Mouse (Mus musculus): ENCODE data around the gene Megf9. TPM values are rescaled to one million over a fixed set of nuclear protein-coding genes. Genes with fewer than 3 reads are reported as not detected.

The Megf9 gene
- total and polyA plus RNA-seq, 2 experiments from 2014 or later = 35.4 to 64.9 TPM

DNA sequence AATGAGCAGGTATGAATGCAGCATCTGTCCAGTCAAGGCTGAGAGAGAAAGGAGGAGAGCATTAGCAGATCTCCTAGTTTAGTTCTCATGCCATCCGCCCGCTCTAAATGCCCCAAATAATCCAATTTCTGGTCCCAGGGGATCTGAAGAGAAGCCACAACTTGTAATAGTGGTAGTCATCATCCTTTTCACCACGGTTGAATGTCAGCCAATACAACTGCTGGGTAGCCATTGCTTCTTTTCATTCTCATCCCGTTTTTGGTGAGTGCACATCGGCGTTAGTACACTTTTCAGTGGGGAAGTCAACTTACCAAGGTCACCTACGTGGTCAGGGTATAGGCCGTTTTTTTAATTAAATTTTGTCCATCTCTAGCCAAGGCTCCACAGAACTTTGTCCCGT, 125.3 kb downstream of the Megf9 start:
- Histone ChIP-seq H3K9ac (peak overlapping the region; percentile 76), H3K27ac (ENCODE audit: low read depth, low read length) (no peak overlapping the region), H3K9me3 (ENCODE audit: low read length) (no peaks in the 10 kb centered on the region), H3K4me1 (ENCODE audit: insufficient read depth) (peaks cover 8% of the 10 kb centered on the region; the same call in 1 of the 2 replicates), H3K36me3 (ENCODE audit: insufficient read depth) (no peaks in the 10 kb centered on the region), H3K27me3 (ENCODE audit: insufficient read depth, low read length) (no peaks in the 10 kb centered on the region), H3K4me3 (ENCODE audit: low read depth, low read length) (peak overlapping the region; percentile 89), H3K4me2 (ENCODE audit: low read depth) (peak overlapping the region; percentile 74)
- no peak for ATAC-seq
- no peak for TF ChIP-seq CTCF (IDR thresholded peaks at IDR 0.05; ENCODE audit: low read depth)
- DNase-seq = no peak
- WGBS = 12% methylated on average over 9 of the region's 9 CpGs

GRCm38 (mm10) chr4:70402109-70402819, 132.5 kb downstream of the Megf9 start:
- WGBS = 38% methylated on average over 9 of the region's 9 CpGs
- Histone ChIP-seq H3K4me1 (ENCODE audit: insufficient read depth) (peaks cover 5% of the 10 kb centered on the region; the same call in 1 of the 2 replicates), H3K27me3 (ENCODE audit: insufficient read depth, low read length) (no peaks in the 10 kb centered on the region), H3K4me2 (ENCODE audit: low read depth) (no peak overlapping the region), H3K9me3 (ENCODE audit: low read length) (no peaks in the 10 kb centered on the region), H3K36me3 (ENCODE audit: insufficient read depth) (0 out of 2 replicates have a peak, but pooled peaks cover 3% of the 10 kb centered on the region), H3K4me3 (ENCODE audit: low read depth, low read length) (no peak overlapping the region), H3K9ac (peak overlapping the region; percentile 28; the same call in 1 of the 2 replicates), H3K27ac (ENCODE audit: low read depth, low read length) (peak overlapping the region; percentile 58)
- peak; percentile 87 for DNase-seq
- TF ChIP-seq CTCF (IDR thresholded peaks at IDR 0.05; ENCODE audit: low read depth) = peak; percentile 89
- peak; percentile 98 for ATAC-seq

DNA sequence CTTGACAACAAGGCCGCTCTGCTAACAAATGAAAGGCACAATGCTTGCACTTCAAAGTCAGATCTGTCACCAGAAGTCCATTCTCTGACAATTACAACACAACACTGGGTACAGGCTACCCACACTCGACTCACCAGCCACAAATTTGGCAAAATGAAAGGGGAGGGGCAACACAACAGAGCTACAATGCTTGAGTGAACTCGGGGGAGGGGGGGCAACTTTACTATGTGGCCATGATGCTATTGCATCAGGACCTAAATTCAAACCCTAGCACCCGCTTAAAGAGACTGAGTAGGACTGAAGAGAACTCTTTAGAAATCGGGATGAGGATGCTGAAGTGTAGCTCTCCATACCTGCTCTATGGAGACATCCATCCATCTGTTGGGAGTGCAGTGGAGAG, 135.3 kb downstream of the Megf9 start:
- H3K4me2 ChIP-seq (ENCODE audit: low read depth) = no peak overlapping the region
- 84% methylated on average over 5 of the region's 5 CpGs for WGBS
- no peak overlapping the region for H3K27ac ChIP-seq (ENCODE audit: low read depth, low read length)
- no peaks in the 10 kb centered on the region for H3K27me3 ChIP-seq (ENCODE audit: insufficient read depth, low read length)
- H3K4me3 ChIP-seq (ENCODE audit: low read depth, low read length) = no peak overlapping the region
- no peak overlapping the region for H3K9ac ChIP-seq
- no peak for DNase-seq
- H3K4me1 ChIP-seq (ENCODE audit: insufficient read depth) = peaks cover 5% of the 10 kb centered on the region; the same call in 1 of the 2 replicates
- no peaks in the 10 kb centered on the region for H3K9me3 ChIP-seq (ENCODE audit: low read length)
- no peak for TF ChIP-seq CTCF (IDR thresholded peaks at IDR 0.05; ENCODE audit: low read depth)
- 0 out of 2 replicates have a peak, but pooled peaks cover 3% of the 10 kb centered on the region for H3K36me3 ChIP-seq (ENCODE audit: insufficient read depth)
- no peak for ATAC-seq

DNA sequence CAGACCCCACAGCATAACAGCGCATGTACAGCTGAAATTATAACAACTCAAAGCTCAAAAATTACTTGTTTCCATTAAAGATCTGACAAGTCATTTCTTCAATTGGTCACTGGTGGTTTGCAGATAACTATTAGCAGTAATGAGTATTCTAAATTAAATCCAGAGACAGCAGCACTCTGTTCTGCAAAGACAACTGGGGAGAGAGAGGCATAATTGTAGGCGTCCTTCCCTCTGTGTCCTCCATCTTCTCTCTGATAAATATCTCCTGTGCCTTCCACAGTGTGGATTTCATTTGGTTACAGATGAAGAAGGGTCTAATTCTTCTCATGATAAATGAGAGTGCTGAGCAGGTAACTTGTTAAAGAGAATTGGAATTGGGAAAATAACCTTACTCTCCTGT, 135.7 kb downstream of the Megf9 start:
- H3K27ac ChIP-seq (ENCODE audit: low read depth, low read length) = no peak overlapping the region
- H3K27me3 ChIP-seq (ENCODE audit: insufficient read depth, low read length) = no peaks in the 10 kb centered on the region
- TF ChIP-seq CTCF (IDR thresholded peaks at IDR 0.05; ENCODE audit: low read depth) = no peak
- 0 out of 2 replicates have a peak, but pooled peaks cover 3% of the 10 kb centered on the region for H3K36me3 ChIP-seq (ENCODE audit: insufficient read depth)
- H3K4me3 ChIP-seq (ENCODE audit: low read depth, low read length) = no peak overlapping the region
- DNase-seq (no peak), ATAC-seq (no peak)
- H3K4me1 ChIP-seq (ENCODE audit: insufficient read depth) = peaks cover 5% of the 10 kb centered on the region; the same call in 1 of the 2 replicates
- WGBS = 92% methylated on average over 2 of the region's 2 CpGs
- no peak overlapping the region for H3K4me2 ChIP-seq (ENCODE audit: low read depth)
- H3K9ac ChIP-seq = no peak overlapping the region
- no peaks in the 10 kb centered on the region for H3K9me3 ChIP-seq (ENCODE audit: low read length)

DNA sequence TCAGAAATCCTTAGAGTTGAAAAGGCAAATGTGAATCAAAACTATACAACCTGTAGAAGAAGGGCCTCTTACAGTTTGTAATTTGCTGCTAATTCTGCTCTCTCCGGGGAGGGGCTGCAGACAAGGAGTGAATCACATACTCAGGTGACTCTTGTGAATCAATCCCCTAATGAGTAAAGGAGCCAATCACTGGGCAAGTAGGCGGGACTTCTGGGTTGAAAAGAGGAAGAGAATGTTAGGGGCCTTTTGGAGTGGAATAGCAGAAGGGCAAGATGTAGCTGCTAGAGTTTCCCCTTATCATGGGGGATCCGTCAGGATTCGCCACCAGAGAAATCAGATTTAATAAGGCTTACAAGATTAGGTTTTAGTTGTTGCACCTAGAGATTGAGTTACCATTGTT, 136.7 kb downstream of the Megf9 start:
- H3K4me3 ChIP-seq (ENCODE audit: low read depth, low read length) = no peak overlapping the region
- 0 out of 2 replicates have a peak, but pooled peaks cover 3% of the 10 kb centered on the region for H3K36me3 ChIP-seq (ENCODE audit: insufficient read depth)
- peaks cover 5% of the 10 kb centered on the region; the same call in 1 of the 2 replicates for H3K4me1 ChIP-seq (ENCODE audit: insufficient read depth)
- WGBS = 74% methylated on average over 4 of the region's 4 CpGs
- no peaks in the 10 kb centered on the region for H3K27me3 ChIP-seq (ENCODE audit: insufficient read depth, low read length)
- no peak overlapping the region for H3K9ac ChIP-seq
- TF ChIP-seq CTCF (IDR thresholded peaks at IDR 0.05; ENCODE audit: low read depth) = no peak
- H3K27ac ChIP-seq (ENCODE audit: low read depth, low read length) = no peak overlapping the region
- no peak for ATAC-seq
- H3K4me2 ChIP-seq (ENCODE audit: low read depth) = no peak overlapping the region
- no peak for DNase-seq
- no peaks in the 10 kb centered on the region for H3K9me3 ChIP-seq (ENCODE audit: low read length)

DNA sequence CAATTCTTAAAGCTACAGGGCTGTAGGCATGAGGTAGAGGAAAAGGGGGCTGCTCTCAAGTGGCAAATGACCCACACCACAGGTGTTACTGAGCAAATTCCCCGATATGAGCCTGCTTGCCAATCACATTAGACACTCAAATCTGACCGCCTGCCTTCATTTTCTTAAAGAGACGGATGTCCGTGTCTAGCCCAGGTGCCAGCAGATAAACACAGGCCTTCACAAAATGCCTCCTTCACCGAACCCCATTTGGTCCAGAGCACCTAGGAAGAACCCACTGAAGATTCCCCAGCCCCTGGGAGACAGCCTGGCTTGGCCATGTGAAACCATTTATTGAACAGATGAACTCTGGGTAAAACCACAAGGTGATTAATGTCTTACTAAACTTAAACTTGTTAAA, 138.1 kb downstream of the Megf9 start:
- H3K27me3 ChIP-seq (ENCODE audit: insufficient read depth, low read length) = no peaks in the 10 kb centered on the region
- H3K9ac ChIP-seq = no peak overlapping the region
- no peak overlapping the region for H3K4me2 ChIP-seq (ENCODE audit: low read depth)
- WGBS = 90% methylated on average over 5 of the region's 5 CpGs
- no peak for TF ChIP-seq CTCF (IDR thresholded peaks at IDR 0.05; ENCODE audit: low read depth)
- no peak overlapping the region for H3K4me3 ChIP-seq (ENCODE audit: low read depth, low read length)
- 0 out of 2 replicates have a peak, but pooled peaks cover 1% of the 10 kb centered on the region for H3K4me1 ChIP-seq (ENCODE audit: insufficient read depth)
- no peaks in the 10 kb centered on the region for H3K9me3 ChIP-seq (ENCODE audit: low read length)
- no peak overlapping the region for H3K27ac ChIP-seq (ENCODE audit: low read depth, low read length)
- ATAC-seq (no peak), DNase-seq (no peak)
- H3K36me3 ChIP-seq (ENCODE audit: insufficient read depth) = 0 out of 2 replicates have a peak, but pooled peaks cover 3% of the 10 kb centered on the region

- DNase-seq (no peak), ATAC-seq (no peak)
- H3K9me3 ChIP-seq (ENCODE audit: low read length) = no peaks in the 10 kb centered on the region
- no peaks in the 10 kb centered on the region for H3K27me3 ChIP-seq (ENCODE audit: insufficient read depth, low read length)
- TF ChIP-seq CTCF (IDR thresholded peaks at IDR 0.05; ENCODE audit: low read depth) = no peak
- H3K36me3 ChIP-seq (ENCODE audit: insufficient read depth) = no peaks in the 10 kb centered on the region
- no peaks in the 10 kb centered on the region for H3K4me1 ChIP-seq (ENCODE audit: insufficient read depth)
- no peak overlapping the region for H3K4me2 ChIP-seq (ENCODE audit: low read depth)
- WGBS = 88% methylated on average over 2 of the region's 2 CpGs
- H3K4me3 ChIP-seq (ENCODE audit: low read depth, low read length) = no peak overlapping the region
- H3K27ac ChIP-seq (ENCODE audit: low read depth, low read length) = no peak overlapping the region
- H3K9ac ChIP-seq = no peak overlapping the region
These were observed 140.1 kb downstream of the Megf9 start for GRCm38 (mm10) chr4:70394736-70395135.

Data from forebrain, postnatal 0 days (tissue).